Mouse (Mus musculus) lung, postnatal 0 days (tissue): ENCODE measurements around the gene Wdr62. TPM values are rescaled to one million over a fixed set of nuclear protein-coding genes. Genes with fewer than 3 reads are reported as not detected.

Source experiments
- ATAC-seq: fragments of 200-750 bp; cut with Nextera tagmentation; 2 replicates; pipeline ENCODE4 v1.8.0; 2017; ENCODE audit warnings: moderate library complexity
- DNase-seq: peaks from one replicate; pipeline ENCODE4 v3.0.0-alpha.2; 2016; ENCODE audit warnings: low spot score
- H3K27ac ChIP-seq: fragments of 300-500 bp; sonication (generic); 2 replicates; pipeline ENCODE4 v1.5.1; 2014; ENCODE audit warnings: antibody characterized with exemption, mild to moderate bottlenecking, low read length, mixed read lengths
- H3K27me3 ChIP-seq: fragments of 300-500 bp; sonication (generic); replicated peaks from 2 replicates; pipeline ENCODE4 v1.6.1; 2014; ENCODE audit warnings: low read length, mixed read lengths; ENCODE audit not compliant: insufficient read depth
- H3K36me3 ChIP-seq: fragments of 300-500 bp; sonication (generic); 2 replicates; pipeline ENCODE4 v1.6.1; 2014; ENCODE audit warnings: low read length, mixed read lengths; ENCODE audit not compliant: insufficient read depth
- H3K4me1 ChIP-seq: fragments of 300-500 bp; sonication (generic); 2 replicates; pipeline ENCODE4 v1.6.1; 2014; ENCODE audit warnings: antibody characterized with exemption, low read depth, low read length, mixed read lengths; ENCODE audit not compliant: insufficient read depth
- H3K4me2 ChIP-seq: fragments of 300-500 bp; sonication (generic); replicated peaks from 2 replicates; pipeline ENCODE4 v1.6.1; 2014; ENCODE audit warnings: low read depth, mild to moderate bottlenecking, low read length, moderate library complexity, mixed read lengths
- H3K4me3 ChIP-seq: fragments of 300-500 bp; sonication (generic); 2 replicates; pipeline ENCODE4 v1.5.1; 2014; ENCODE audit warnings: low read depth, low read length
- H3K9ac ChIP-seq: fragments of 300-500 bp; sonication (generic); replicated peaks from 2 replicates; pipeline ENCODE4 v1.6.1; 2014; ENCODE audit warnings: low read depth, mild to moderate bottlenecking
- H3K9me3 ChIP-seq: fragments of 300-500 bp; sonication (generic); 2 replicates; pipeline ENCODE4 v1.6.1; 2016; ENCODE audit warnings: low read length, mixed read lengths
- CTCF ChIP-seq: IDR thresholded peaks from 2 replicates; pipeline ENCODE4 v1.5.1; 2016; ENCODE audit warnings: antibody characterized with exemption, mild to moderate bottlenecking
- EP300 ChIP-seq: IDR thresholded peaks from 2 replicates; pipeline ENCODE4 v1.6.1; 2016; ENCODE audit warnings: antibody characterized with exemption, mild to moderate bottlenecking, control low read depth
- WGBS: fragments of 180-500 bp; shearing (Covaris S2); extraction: QIAGEN DNeasy Blood & Tissue Kit; methylation state at CpG from one replicate; pipeline ENCODE4 v1.1.7; 2014; 5-methylcytosine and 5-hydroxymethylcytosine counted together
- polyA plus RNA-seq: library from polyadenylated mRNA; unstranded; fragments of >200 nt; fragmentation: Nextera tagmentation; extraction: Ambion mirVana; gene quantifications from 2 replicates; pipeline ENCODE4 v1.2.1, GENCODE M21; 2015

Wdr62 gene
- polyA plus RNA-seq, 1 experiment from 2014 or later: 2.7 TPM

GRCm38 (mm10) chr7:30294296-30294695 lies 14.1 kb upstream of the Wdr62 start:
- H3K9ac ChIP-seq: no peak overlapping the region
- H3K4me1 ChIP-seq: no peaks in the 10 kb centered on the region

GRCm38 (mm10) chr7:30293795-30294194 lies 13.6 kb upstream of the Wdr62 start:
- H3K4me2 ChIP-seq: no peak overlapping the region
- ATAC-seq (no peak), DNase-seq (no peak)
- H3K36me3 ChIP-seq: no peaks in the 10 kb centered on the region
- H3K4me1 ChIP-seq: no peaks in the 10 kb centered on the region
- WGBS: 79% methylated on average over 13 of the region's 13 CpGs
- no peak overlapping the region for H3K27ac ChIP-seq
- no peak overlapping the region for H3K9ac ChIP-seq
- no peaks in the 10 kb centered on the region for H3K27me3 ChIP-seq
- no peak for TF ChIP-seq EP300
- no peak for TF ChIP-seq CTCF
- H3K4me3 ChIP-seq: no peak overlapping the region
- no peaks in the 10 kb centered on the region for H3K9me3 ChIP-seq

More at GRCm38 (mm10) chr7:30294296-30294695, 14.1 kb upstream of the Wdr62 start:
- H3K9me3 ChIP-seq: no peaks in the 10 kb centered on the region
- no peak for TF ChIP-seq EP300
- TF ChIP-seq CTCF: no peak
- WGBS: 83% methylated on average over 5 of the region's 5 CpGs
- DNase-seq (no peak), ATAC-seq (no peak)
- no peak overlapping the region for H3K4me2 ChIP-seq
- no peak overlapping the region for H3K4me3 ChIP-seq
- no peaks in the 10 kb centered on the region for H3K27me3 ChIP-seq
- no peaks in the 10 kb centered on the region for H3K36me3 ChIP-seq
- no peak overlapping the region for H3K27ac ChIP-seq

DNA sequence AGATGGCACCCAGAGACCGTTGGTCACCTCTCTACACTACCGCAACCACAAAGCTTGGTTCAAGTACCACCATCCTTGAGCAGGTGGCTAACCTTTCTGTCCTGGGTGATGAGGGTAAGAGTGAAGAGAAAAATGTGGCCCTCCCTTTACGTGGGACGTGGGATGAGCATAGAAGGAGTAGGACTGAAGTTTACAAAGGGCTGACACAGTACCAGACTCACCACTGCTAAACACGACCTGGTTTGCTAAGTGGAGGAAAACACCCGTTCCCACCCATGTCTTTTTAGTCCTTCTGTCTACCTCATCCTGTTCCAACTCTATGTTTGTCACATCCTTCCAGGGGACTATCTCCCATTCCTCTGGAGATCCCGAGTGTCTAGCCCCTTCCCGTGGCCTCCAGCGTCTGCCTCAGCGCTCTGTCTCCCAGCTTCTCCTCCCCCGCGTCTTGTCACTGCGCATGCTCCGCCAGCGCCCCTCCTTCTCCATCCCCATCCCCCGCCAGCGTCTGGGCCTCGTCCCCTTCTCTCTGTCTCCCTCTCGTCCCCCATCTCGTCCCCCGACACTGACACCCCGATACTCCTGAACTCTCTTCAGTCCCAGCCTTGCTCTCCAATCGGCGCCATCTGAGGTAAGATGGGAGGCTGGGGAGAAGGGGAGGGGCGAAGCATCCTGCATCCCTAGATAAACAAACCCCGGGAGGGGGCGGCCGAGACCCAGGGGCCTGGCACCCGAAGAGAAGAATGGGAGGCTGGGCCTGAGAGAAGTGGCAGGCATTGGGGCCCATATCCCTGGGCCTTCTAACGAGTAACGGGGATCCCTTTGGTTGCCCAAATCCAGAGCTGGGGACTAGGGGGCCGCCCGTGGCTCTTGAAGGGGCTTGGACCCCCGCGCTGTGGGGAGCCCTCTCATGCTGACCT lies 11.3 kb upstream of the Wdr62 start, which contains the start of gene Clip3:
Gene Clip3 (plus strand): TSS at position 514 of the 917 bp plus-strand sequence.
- H3K4me1 ChIP-seq: no peaks in the 10 kb centered on the region
- no peaks in the 10 kb centered on the region for H3K36me3 ChIP-seq
- H3K9ac ChIP-seq: peak within 1 kb of the TSS; percentile 29; the same call in 1 of the 2 replicates
- no peak within 1 kb of the TSS for H3K27ac ChIP-seq
- no peaks in the 10 kb centered on the region for H3K9me3 ChIP-seq
- peak within 1 kb of the TSS; percentile 36 for H3K4me3 ChIP-seq
- DNase-seq (peak; percentile 50), ATAC-seq (peak; percentile 48)
- peak within 1 kb of the TSS; percentile 43 for H3K4me2 ChIP-seq
- TF ChIP-seq CTCF (no peak), EP300 (no peak)
- H3K27me3 ChIP-seq: no peaks in the 10 kb centered on the region
- 5% methylated on average over 35 of the region's 35 CpGs for WGBS

- Histone ChIP-seq H3K4me2 (no peak overlapping the region), H3K36me3 (no peaks in the 10 kb centered on the region), H3K4me1 (no peaks in the 10 kb centered on the region), H3K27me3 (no peaks in the 10 kb centered on the region), H3K27ac (no peak overlapping the region), H3K4me3 (no peak overlapping the region), H3K9me3 (no peaks in the 10 kb centered on the region), H3K9ac (no peak overlapping the region)
- DNase-seq: no peak
- no peak for ATAC-seq
- no peak for TF ChIP-seq CTCF
- no peak for TF ChIP-seq EP300
- 52% methylated on average over 10 of the region's 10 CpGs for WGBS
Measured at GRCm38 (mm10) chr7:30289714-30290399, 9.6 kb upstream of the Wdr62 start.

- 68% methylated on average over 7 of the region's 7 CpGs for WGBS
- H3K27ac ChIP-seq: no peak overlapping the region
- H3K4me2 ChIP-seq: no peak overlapping the region
- H3K36me3 ChIP-seq: no peaks in the 10 kb centered on the region
- H3K27me3 ChIP-seq: no peaks in the 10 kb centered on the region
- no peak for DNase-seq
- TF ChIP-seq EP300: no peak
- no peak for TF ChIP-seq CTCF
- no peak overlapping the region for H3K9ac ChIP-seq
- H3K4me1 ChIP-seq: no peaks in the 10 kb centered on the region
- no peak for ATAC-seq
- no peak overlapping the region for H3K4me3 ChIP-seq
- no peaks in the 10 kb centered on the region for H3K9me3 ChIP-seq
Measured at GRCm38 (mm10) chr7:30289071-30289713, 9.0 kb upstream of the Wdr62 start.

DNA sequence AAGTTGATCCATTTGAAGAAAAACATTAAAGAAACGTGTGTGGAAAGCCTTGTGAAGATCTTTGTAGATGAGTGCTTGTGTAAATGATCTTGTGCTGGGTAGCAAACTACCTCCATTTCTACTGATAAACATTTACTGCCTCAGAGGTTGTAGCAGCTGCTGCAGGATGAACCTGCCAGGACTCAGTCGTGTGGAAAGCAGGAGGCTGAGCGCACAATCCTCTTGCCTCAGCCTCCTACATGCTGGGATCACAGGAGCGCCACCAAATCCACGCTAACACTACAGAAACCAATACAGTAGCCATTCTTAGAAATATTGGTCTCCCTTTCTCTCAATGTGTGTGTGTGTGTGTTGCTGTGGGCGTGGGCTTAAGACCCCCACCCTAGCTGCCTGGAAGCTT lies 7.8 kb upstream of the Wdr62 start:
- H3K27ac ChIP-seq: no peak overlapping the region
- H3K4me1 ChIP-seq: no peaks in the 10 kb centered on the region

More for the DNA sequence above, 7.8 kb upstream of the Wdr62 start:
- no peak overlapping the region for H3K4me3 ChIP-seq
- 52% methylated on average over 6 of the region's 6 CpGs for WGBS
- no peak overlapping the region for H3K9ac ChIP-seq
- TF ChIP-seq EP300 (no peak), CTCF (no peak)
- H3K27me3 ChIP-seq: no peaks in the 10 kb centered on the region
- H3K9me3 ChIP-seq: no peaks in the 10 kb centered on the region
- ATAC-seq: no peak
- no peak for DNase-seq
- H3K4me2 ChIP-seq: no peak overlapping the region
- H3K36me3 ChIP-seq: no peaks in the 10 kb centered on the region
